In the genomic region with DNA sequence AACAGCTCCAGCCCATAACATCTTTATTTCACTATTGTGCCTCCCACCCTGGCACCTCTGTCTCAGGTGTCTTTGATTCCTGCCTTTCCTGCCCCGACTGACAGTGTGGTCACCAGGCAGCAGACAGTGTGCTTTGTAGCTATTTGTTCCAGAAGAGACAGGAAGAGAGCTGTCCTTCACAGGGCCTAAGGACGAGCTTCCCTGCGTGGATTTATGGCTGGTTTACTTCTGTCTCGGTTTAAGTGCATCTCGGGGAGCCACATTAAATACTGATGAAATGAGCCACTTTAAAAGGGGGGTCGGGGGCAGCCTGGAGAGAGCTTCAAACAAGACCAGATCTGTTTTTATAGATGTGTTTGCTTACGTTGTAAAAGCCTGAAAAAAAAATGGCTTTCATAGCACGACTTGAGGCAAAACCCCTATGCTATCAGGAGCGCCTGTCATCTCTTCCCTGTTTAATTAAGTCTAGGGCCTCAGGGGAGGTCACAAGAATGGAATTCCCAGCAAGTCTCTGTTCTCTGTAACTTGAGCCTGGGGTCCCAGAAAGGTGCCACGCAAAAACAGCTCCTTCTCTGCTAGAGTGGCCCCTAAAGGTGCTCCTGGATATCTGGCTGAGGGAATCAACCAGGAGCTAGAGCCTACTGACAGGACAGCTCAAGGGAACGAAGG, we compare ENCODE assay signal across 13 mouse cellular contexts.
DNase-seq lines count a peak whose midpoint lies in the region; ATAC-seq lines count a peak whose summit lies in the region.
"Had no signal": no experiment of that assay in that cellular context is flagged by ENCODE, and none has a peak within 500 bp of the region (broad histone marks: within the 10 kb centered on the region; RNA-seq: fewer than 3 reads in every experiment).

No protein-coding gene starts in this region.

- H3K4me3 ChIP-seq in heart, embryonic 12.5 days, result no peak overlapping the region
- H3K4me3 ChIP-seq in neural tube, embryonic 13.5 days, result no peak overlapping the region
- no peak overlapping the region for H3K4me3 ChIP-seq in hindbrain, embryonic 12.5 days
- no peak overlapping the region for H3K4me3 ChIP-seq in neural tube, embryonic 14.5 days (ENCODE audit: low read depth, low read length)
- H3K4me3 ChIP-seq: liver, embryonic 15.5 days; neural tube, embryonic 12.5 days had no signal

- 13% methylated on average over 11 of the region's 11 CpGs for WGBS in heart, embryonic 12.5 days
- 7% methylated on average over 11 of the region's 11 CpGs for WGBS in neural tube, embryonic 13.5 days
- 32% methylated on average over 11 of the region's 11 CpGs for WGBS in hindbrain, embryonic 12.5 days
- WGBS in neural tube, embryonic 14.5 days, result 6% methylated on average over 11 of the region's 11 CpGs

- H3K27me3 ChIP-seq in heart, embryonic 12.5 days (replicated peaks), result 0 out of 2 replicates have a peak, but pooled peaks cover 8% of the 10 kb centered on the region
- H3K27me3 ChIP-seq in neural tube, embryonic 13.5 days, result no peaks in the 10 kb centered on the region
- no peaks in the 10 kb centered on the region for H3K27me3 ChIP-seq in hindbrain, embryonic 12.5 days
- H3K27me3 ChIP-seq in neural tube, embryonic 14.5 days (ENCODE audit: control insufficient read depth, insufficient read depth, low read length), result no peaks in the 10 kb centered on the region
- H3K27me3 ChIP-seq: liver, embryonic 15.5 days; neural tube, embryonic 12.5 days had no signal

- no peak for DNase-seq in heart, adult 11 months
- DNase-seq in neural tube, embryonic 10.5 days (ENCODE audit: extremely low spot score, low spot score), result no peak
- DNase-seq in cerebellum, adult 11-12 months, result no peak
- DNase-seq in left cerebral cortex, postnatal 4 days, result no peak
- DNase-seq: kidney, postnatal 36 days; right cerebral cortex, postnatal 25 days had no signal

- peaks cover 28% of the 10 kb centered on the region for H3K4me1 ChIP-seq in heart, embryonic 12.5 days (replicated peaks)
- peaks cover 32% of the 10 kb centered on the region for H3K4me1 ChIP-seq in neural tube, embryonic 13.5 days (replicated peaks)
- peaks cover 4% of the 10 kb centered on the region; the same call in 1 of the 2 replicates for H3K4me1 ChIP-seq in hindbrain, embryonic 12.5 days
- H3K4me1 ChIP-seq in neural tube, embryonic 14.5 days (ENCODE audit: control insufficient read depth, insufficient read depth, low read length), result peaks cover 9% of the 10 kb centered on the region; the same call in 1 of the 2 replicates
- H3K4me1 ChIP-seq: liver, embryonic 15.5 days had no signal

- H3K9me3 ChIP-seq in heart, embryonic 12.5 days (replicated peaks), result no peaks in the 10 kb centered on the region
- H3K9me3 ChIP-seq in neural tube, embryonic 13.5 days, result no peaks in the 10 kb centered on the region
- no peaks in the 10 kb centered on the region for H3K9me3 ChIP-seq in hindbrain, embryonic 12.5 days (replicated peaks)
- no peaks in the 10 kb centered on the region for H3K9me3 ChIP-seq in neural tube, embryonic 14.5 days (ENCODE audit: control insufficient read depth, low read length)
- H3K9me3 ChIP-seq: liver, embryonic 15.5 days; neural tube, embryonic 12.5 days had no signal

- no peak for ATAC-seq in heart, embryonic 12.5 days (ENCODE audit: insufficient number of reproducible peaks, low FRiP score)
- ATAC-seq in neural tube, embryonic 13.5 days (ENCODE audit: low read depth), result peak; percentile 53; the same call in 1 of the 2 replicates
- ATAC-seq in hindbrain, embryonic 12.5 days (ENCODE audit: low FRiP score), result no peak
- peak; percentile 24; the same call in 1 of the 2 replicates for ATAC-seq in neural tube, embryonic 14.5 days (ENCODE audit: low read depth)

- intact Hi-C loops in left cerebral cortex, postnatal 4 days (cut with DNase I), result no loop called here

- no peak overlapping the region for H3K4me2 ChIP-seq in heart, embryonic 12.5 days
- H3K4me2 ChIP-seq in neural tube, embryonic 13.5 days, result peak overlapping the region; percentile 4; the same call in 1 of the 2 replicates
- H3K4me2 ChIP-seq in hindbrain, embryonic 12.5 days (replicated peaks), result no peak overlapping the region
- no peak overlapping the region for H3K4me2 ChIP-seq in neural tube, embryonic 14.5 days (ENCODE audit: low read depth, low read length)
- H3K4me2 ChIP-seq: liver, embryonic 15.5 days; neural tube, embryonic 12.5 days had no signal

- no peaks in the 10 kb centered on the region for H3K36me3 ChIP-seq in heart, embryonic 12.5 days
- no peaks in the 10 kb centered on the region for H3K36me3 ChIP-seq in neural tube, embryonic 13.5 days
- H3K36me3 ChIP-seq in hindbrain, embryonic 12.5 days, result no peaks in the 10 kb centered on the region
- no peaks in the 10 kb centered on the region for H3K36me3 ChIP-seq in neural tube, embryonic 14.5 days (ENCODE audit: control insufficient read depth, insufficient read depth, low read length)
- H3K36me3 ChIP-seq: liver, embryonic 15.5 days; neural tube, embryonic 12.5 days had no signal

- H3K27ac ChIP-seq in heart, embryonic 12.5 days (ENCODE audit: poor library complexity, severe bottlenecking), result no peak overlapping the region
- H3K27ac ChIP-seq in neural tube, embryonic 13.5 days (replicated peaks), result peak overlapping the region; percentile 63
- H3K27ac ChIP-seq in hindbrain, embryonic 12.5 days, result peak overlapping the region; percentile 4; the same call in 1 of the 2 replicates
- H3K27ac ChIP-seq in neural tube, embryonic 14.5 days (ENCODE audit: low read depth, low read length), result peak overlapping the region; percentile 39; the same call in 1 of the 2 replicates
- H3K27ac ChIP-seq: liver, embryonic 15.5 days; macrophage; neural tube, embryonic 12.5 days had no signal

- H3K9ac ChIP-seq in heart, embryonic 12.5 days, result peak overlapping the region; percentile 9; the same call in 1 of the 2 replicates
- H3K9ac ChIP-seq in neural tube, embryonic 13.5 days, result peak overlapping the region; percentile 26; the same call in 1 of the 2 replicates
- H3K9ac ChIP-seq in hindbrain, embryonic 12.5 days, result no peak overlapping the region
- H3K9ac ChIP-seq in neural tube, embryonic 14.5 days (replicated peaks; ENCODE audit: low read depth, low read length), result no peak overlapping the region
- H3K9ac ChIP-seq: liver, embryonic 15.5 days; neural tube, embryonic 12.5 days had no signal

Comparison
In these comparisons a context has a peak if more than half of its experiments do, and no peak if none do; other contexts are left out.
1. H3K9ac ChIP-seq: peak in heart, embryonic 12.5 days (single experiment) and neural tube, embryonic 13.5 days (single experiment); none in hindbrain, embryonic 12.5 days (single experiment) and neural tube, embryonic 14.5 days (single experiment).
2. ATAC-seq: peak in neural tube, embryonic 13.5 days (single experiment) and neural tube, embryonic 14.5 days (single experiment); none in heart, embryonic 12.5 days (single experiment) and hindbrain, embryonic 12.5 days (single experiment).